Mouse (Mus musculus) cerebellum, adult 2 months (tissue): ENCODE results near the gene Gjc1. TPM values are rescaled to one million over a fixed set of nuclear protein-coding genes. Genes with fewer than 3 reads are reported as not detected.

Experiments used
- DNase-seq, 2 experiments: peaks; one replicate each; pipeline ENCODE4 v3.0.0; 2021
- H3K27ac ChIP-seq: fragments of 200-500 bp; 2 replicates; pipeline ENCODE4 v1.5.1; 2012; ENCODE audit warnings: low read length, control low read depth, inconsistent platforms; ENCODE audit not compliant: insufficient read depth
- H3K27me3 ChIP-seq: fragments of 200-500 bp; 2 replicates; pipeline ENCODE4 v1.6.1; 2012; ENCODE audit warnings: inconsistent platforms, mild to moderate bottlenecking, low read length, moderate library complexity; ENCODE audit not compliant: control insufficient read depth, insufficient read depth
- H3K4me1 ChIP-seq: fragments of 200-500 bp; 2 replicates; pipeline ENCODE4 v1.6.1; 2011; ENCODE audit warnings: low read length; ENCODE audit not compliant: control insufficient read depth, insufficient read depth
- H3K4me3 ChIP-seq: fragments of 200-500 bp; replicated peaks from 2 replicates; pipeline ENCODE3; 2011; ENCODE audit warnings: mild to moderate bottlenecking, low read depth, low read length, control low read depth; ENCODE audit not compliant: insufficient read depth
- CTCF ChIP-seq: fragments of 200-500 bp; IDR thresholded peaks from 2 replicates; pipeline ENCODE4 v1.5.1; 2011; ENCODE audit warnings: low read depth, mild to moderate bottlenecking, control low read depth, low read length, moderate library complexity, borderline replicate concordance; ENCODE audit not compliant: insufficient read depth
- POLR2A ChIP-seq: fragments of 200-500 bp; IDR thresholded peaks from 2 replicates; pipeline ENCODE4 v1.6.1; 2011; ENCODE audit warnings: low read length, control low read depth, borderline replicate concordance; ENCODE audit not compliant: insufficient read depth
- WGBS: fragments of 180-500 bp; shearing (Covaris S2); methylation state at CpG from one replicate; pipeline ENCODE4 v1.1.7; 2018; 5-methylcytosine and 5-hydroxymethylcytosine counted together
- polyA plus RNA-seq: library from polyadenylated mRNA; depleted of rRNA; stranded (reverse); fragments of >200 nt; gene quantifications from 2 replicates; pipeline ENCODE4 v1.2.3, GENCODE M21; 2012; rRNA removed

Gene Gjc1
- polyA plus RNA-seq, 1 experiment = 6.4 TPM

- Histone ChIP-seq H3K27me3 (no peaks in the 10 kb centered on the region), H3K4me3 (no peak overlapping the region), H3K4me1 (peaks cover 49% of the 10 kb centered on the region), H3K27ac (no peak overlapping the region)
- TF ChIP-seq POLR2A (no peak), CTCF (no peak)
- 52% methylated on average over 18 of the region's 18 CpGs for WGBS
- peak in 1 of 2 experiments; percentile 16 for DNase-seq
Observed at GRCm38 (mm10) chr11:102753591-102754324, 65.7 kb downstream of the Gjc1 start.

GRCm38 (mm10) chr11:102752896-102753590, 66.5 kb downstream of the Gjc1 start:
- no peak overlapping the region; the same call in 1 of the 2 replicates for H3K27ac ChIP-seq
- peaks cover 53% of the 10 kb centered on the region for H3K4me1 ChIP-seq
- DNase-seq = peak in 1 of 2 experiments; percentile 32
- no peak for TF ChIP-seq POLR2A
- no peak overlapping the region for H3K4me3 ChIP-seq
- no peaks in the 10 kb centered on the region for H3K27me3 ChIP-seq
- WGBS = 61% methylated on average over 13 of the region's 13 CpGs

- peaks cover 45% of the 10 kb centered on the region for H3K4me1 ChIP-seq
- no peak overlapping the region for H3K27ac ChIP-seq
- WGBS = 93% methylated on average over 2 of the region's 2 CpGs
- no peaks in the 10 kb centered on the region for H3K27me3 ChIP-seq
- DNase-seq = no peak
- TF ChIP-seq POLR2A (no peak), CTCF (no peak)
- no peak overlapping the region for H3K4me3 ChIP-seq
Observed at GRCm38 (mm10) chr11:102749712-102750111, 69.8 kb downstream of the Gjc1 start.

Other genes with a start within 250 kb of the Gjc1 start
- 1.1 and 1.3 TPM in 2 replicates for gene Gm11627, start 240.2 kb downstream of the Gjc1 start, polyA plus RNA-seq
- gene Fzd2, start 215.3 kb downstream of the Gjc1 start, polyA plus RNA-seq = 2.7 and 2.9 TPM in 2 replicates
- not detected in 2 replicates for gene Meioc, start 156.0 kb downstream of the Gjc1 start, polyA plus RNA-seq
- 24.6 and 25.0 TPM in 2 replicates for gene Ccdc43, start 121.9 kb downstream of the Gjc1 start, polyA plus RNA-seq
- 207 and 239 TPM in 2 replicates for gene Adam11, start 58.3 kb downstream of the Gjc1 start, polyA plus RNA-seq
- gene Higd1b, start 16.1 kb upstream of the Gjc1 start, polyA plus RNA-seq = 6.8 and 9.6 TPM in 2 replicates
- gene Eftud2, start 61.3 kb upstream of the Gjc1 start, polyA plus RNA-seq = 89.9 and 102 TPM in 2 replicates
- 0.57 and 0.65 TPM in 2 replicates for gene Ccdc103, start 61.5 kb upstream of the Gjc1 start, polyA plus RNA-seq
- not detected in 2 replicates for gene Fam187a, start 65.5 kb upstream of the Gjc1 start, polyA plus RNA-seq
- 207 and 211 TPM in 2 replicates for gene Gfap, start 81.2 kb upstream of the Gjc1 start, polyA plus RNA-seq
- 0.05 and 0.10 TPM in 2 replicates for gene Kif18b, start 105.4 kb upstream of the Gjc1 start, polyA plus RNA-seq
- gene C1ql1, start 127.0 kb upstream of the Gjc1 start, polyA plus RNA-seq = 16.7 and 19.2 TPM in 2 replicates
- gene Nmt1, start 208.5 kb upstream of the Gjc1 start, polyA plus RNA-seq = 58.8 and 63.2 TPM in 2 replicates
- gene Dcakd, start 208.6 kb upstream of the Gjc1 start, polyA plus RNA-seq = 58.3 and 63.6 TPM in 2 replicates